Mouse (Mus musculus) granulocyte monocyte progenitor cell, adult 5-6 weeks (primary cell): ENCODE measurements around the gene Srxn1. TPM values are rescaled to one million over a fixed set of nuclear protein-coding genes. Genes with fewer than 3 reads are reported as not detected.
A peak's percentile ranks its signal among the peaks of the same experiment; 100 is the strongest.

ENCODE experiments used
- ATAC-seq: replicated peaks from 2 replicates; pipeline ENCODE4 v1.8.0; 2016; ENCODE audit warnings: mild to moderate bottlenecking, moderate TSS enrichment, inconsistent platforms; ENCODE audit not compliant: poor library complexity, severe bottlenecking
- total RNA-seq, 2 experiments: library from RNA; stranded (forward) in 1 of 2; stranded (reverse) in 1 of 2; fragments of 200-712, 200-1000 nt in 1 of 2; fragments of >200 nt in 1 of 2; fragmentation: Nextera tagmentation in 1 of 2; gene quantifications; 2 replicates each; pipeline ENCODE4 v1.2.3; 2014 to 2017

Srxn1 gene
- total RNA-seq, 2 experiments from 2014 or later = 0.47 to 2.0 TPM

DNA sequence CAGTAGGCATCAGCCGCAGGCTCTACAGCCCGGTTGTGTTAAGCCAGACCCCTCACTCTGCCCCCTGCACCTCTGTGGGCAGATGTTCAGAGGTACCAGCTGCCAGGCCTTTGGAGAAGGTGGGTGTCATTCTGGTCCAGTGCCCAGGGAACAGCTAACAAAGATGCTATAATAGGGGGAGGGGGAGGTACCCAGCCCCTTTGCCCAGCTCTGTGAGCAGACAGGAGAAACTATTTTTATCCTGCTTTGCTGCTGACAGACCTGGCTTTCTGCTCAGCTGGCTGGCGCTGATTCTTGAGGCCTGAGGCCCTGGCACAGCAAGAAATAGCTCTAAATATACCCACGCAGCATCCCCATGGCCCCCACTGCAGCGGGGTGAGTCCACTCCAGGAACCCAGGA is 18.2 kb upstream of the Srxn1 start:
- ATAC-seq = no peak

DNA sequence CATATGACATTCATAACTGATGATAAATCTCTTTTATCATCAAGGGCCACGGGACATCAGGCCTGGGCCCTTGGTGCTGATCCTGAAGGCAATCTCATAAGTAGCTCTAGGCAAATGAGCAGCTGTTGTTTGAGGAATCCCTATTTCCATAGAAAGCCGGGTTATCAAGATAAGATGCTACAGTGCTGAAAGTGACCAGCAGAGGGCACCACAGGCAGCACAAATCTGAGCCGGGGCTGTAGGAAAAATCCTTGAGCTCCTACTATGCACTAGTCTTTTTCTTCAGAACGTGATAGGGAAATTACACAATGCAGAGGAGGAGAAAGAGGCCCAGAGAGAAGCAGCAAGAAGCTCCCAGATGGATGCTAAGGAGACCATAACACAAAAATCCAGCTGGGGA is 16.2 kb upstream of the Srxn1 start:
- peak; percentile 41 for ATAC-seq

DNA sequence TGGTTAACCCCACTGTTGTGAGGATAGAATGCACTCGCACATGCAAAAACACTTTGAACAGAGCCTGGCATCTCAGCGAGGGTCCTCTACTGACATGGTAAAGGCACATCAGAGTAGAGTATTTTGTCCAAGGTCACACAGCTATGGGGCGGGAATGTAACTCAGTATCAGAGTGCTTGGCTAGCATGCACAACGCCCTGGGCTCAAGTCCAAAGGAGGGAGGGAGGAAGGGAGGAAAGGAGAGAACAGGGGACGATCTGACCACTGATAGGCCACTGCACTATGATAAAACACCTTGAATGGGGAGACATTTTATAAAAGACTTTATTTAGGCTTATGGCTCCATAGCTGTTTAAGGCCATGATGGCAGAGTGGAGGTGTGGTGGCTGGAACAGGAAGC is 15.7 kb upstream of the Srxn1 start:
- no peak for ATAC-seq

DNA sequence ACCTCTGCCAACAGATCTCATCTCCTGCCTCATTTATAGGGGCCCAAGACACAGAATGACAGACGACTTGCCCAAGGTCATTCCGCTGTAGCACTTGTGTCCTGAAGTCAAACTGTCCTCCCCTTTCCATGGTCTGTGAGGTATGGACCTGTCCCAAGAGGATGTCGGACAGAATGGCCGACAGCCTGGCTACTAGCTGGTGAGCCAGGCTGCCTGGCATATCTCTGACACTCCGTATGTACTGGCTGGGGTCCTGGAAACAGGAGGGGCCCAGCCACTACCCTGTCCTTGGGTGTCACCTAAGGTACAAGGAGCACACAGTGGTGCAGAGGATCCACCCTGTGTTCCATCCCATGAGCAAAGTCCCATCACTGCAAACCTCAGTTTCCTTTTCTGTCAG is 14.8 kb upstream of the Srxn1 start:
- no peak for ATAC-seq

DNA sequence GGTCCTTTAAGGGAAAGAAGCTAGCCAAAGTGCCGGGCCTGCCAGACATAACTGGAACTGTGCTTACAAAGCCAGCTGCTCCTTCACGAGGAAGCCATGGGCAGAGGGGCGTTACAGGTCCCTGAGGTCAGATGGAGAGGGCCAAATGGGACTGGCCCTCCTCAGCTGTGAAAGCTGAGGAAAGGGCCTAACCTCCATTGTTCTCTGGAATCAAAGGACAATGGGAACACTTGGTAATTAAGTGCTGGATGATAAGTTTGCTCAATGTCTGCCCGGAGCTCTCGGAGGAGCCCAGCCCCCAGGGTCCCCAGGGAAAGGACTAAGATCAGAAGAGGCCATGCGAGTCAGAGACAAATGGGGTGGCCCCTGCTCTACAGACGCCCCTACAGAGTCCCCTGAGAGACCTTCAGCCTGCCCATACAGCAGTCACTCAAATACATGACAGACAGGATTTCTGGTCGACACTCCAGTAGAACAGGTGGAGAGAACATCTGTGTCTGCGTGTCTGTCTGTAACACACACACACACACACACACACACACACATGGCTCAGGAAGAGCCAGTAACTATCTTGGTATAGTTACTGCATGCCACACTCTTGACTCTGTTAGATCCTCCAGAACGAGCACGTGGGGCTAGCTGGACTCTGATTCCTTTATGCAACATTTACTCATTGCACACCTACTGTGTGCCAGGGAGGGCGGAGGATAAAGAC is 13.8 kb upstream of the Srxn1 start:
- ATAC-seq = no peak

DNA sequence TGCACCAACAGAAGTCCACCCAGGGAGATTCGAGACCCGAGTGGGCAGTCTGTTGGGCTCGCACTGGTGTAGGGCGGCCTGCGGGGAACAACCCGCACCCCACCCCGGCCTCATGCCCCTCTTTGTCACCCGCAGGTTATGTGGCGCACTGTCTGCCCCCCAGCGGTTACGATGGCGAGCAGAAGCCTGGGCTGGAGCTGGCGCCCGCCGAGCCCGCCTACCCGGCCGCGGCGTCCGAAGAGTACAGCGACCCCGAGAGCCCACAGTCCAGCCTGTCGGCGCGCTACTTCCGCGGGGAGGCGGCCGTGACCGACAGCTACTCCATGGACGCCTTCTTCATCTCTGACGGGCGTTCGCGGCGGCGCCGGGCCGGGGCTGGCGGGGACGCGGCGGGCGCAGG is 12.4 kb upstream of the Srxn1 start:
- ATAC-seq = peak; percentile 24

DNA sequence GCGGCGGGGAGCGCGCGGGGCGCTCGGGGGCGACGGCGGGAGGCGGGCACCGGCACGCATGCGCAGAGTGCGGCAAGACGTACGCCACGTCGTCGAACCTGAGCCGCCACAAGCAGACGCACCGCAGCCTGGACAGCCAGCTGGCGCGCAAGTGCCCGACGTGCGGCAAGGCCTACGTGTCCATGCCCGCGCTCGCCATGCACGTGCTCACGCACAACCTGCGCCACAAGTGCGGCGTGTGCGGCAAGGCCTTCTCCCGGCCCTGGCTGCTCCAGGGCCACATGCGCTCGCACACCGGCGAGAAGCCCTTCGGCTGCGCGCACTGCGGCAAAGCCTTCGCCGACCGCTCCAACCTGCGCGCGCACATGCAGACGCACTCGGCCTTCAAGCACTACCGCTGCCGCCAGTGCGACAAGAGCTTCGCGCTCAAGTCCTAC is 11.9 kb upstream of the Srxn1 start:
- ATAC-seq = peak; percentile 50

DNA sequence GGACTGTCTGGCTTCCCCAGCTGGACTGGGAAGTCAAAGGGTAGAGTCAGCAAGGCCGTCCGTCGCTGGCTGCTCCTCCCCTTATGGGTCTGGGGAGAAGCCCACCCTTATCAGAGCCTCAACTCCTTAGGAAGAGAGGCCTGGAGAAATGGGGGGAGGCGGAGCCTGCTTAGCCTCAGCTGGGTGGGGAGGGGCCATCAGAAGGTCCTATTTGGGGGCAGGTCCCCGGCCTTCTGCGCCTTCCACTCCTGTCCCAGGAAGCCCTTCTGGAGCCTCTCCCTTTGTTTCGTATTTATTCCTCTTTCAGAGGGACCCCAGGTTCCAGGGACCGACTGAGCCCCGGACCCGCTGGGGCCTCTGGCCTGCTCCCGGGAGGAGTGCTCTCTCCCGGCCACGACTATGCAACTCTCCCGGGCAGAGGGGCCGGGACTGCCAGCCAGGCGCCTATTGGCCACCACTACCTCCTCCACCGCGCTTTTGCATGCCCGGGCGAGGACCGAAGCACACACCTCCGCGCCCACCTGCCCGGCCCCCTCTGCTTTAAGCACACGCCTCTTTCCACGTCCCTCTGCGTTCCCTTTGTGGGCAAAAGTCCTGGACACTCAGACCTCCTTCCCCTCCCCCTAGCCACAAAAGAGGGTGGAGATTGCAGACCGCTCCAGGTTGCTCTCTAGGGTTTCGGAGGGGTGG is 10.3 kb upstream of the Srxn1 start:
- ATAC-seq = 0 out of 2 replicates have a peak, but pooled peaks have one; percentile 17

DNA sequence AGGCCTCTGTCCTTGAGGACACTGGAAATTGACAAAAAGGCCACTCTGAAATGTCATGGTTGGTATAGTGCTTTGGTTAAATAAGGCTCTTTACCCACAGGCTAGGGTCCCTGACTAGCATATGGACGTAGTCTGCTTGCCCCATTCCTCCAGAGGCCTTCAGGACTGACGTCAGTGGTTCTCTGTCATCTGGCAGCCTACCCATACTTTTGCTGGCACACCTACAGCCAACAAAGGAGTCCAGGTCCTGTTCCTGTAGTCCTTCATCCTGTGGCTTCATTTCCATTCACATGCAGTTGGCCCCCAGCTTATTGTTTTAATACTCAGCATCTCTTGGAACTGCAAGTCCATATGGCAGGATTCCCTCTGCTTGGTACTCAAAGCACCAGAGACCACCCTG is 8.4 kb upstream of the Srxn1 start:
- no peak for ATAC-seq

DNA sequence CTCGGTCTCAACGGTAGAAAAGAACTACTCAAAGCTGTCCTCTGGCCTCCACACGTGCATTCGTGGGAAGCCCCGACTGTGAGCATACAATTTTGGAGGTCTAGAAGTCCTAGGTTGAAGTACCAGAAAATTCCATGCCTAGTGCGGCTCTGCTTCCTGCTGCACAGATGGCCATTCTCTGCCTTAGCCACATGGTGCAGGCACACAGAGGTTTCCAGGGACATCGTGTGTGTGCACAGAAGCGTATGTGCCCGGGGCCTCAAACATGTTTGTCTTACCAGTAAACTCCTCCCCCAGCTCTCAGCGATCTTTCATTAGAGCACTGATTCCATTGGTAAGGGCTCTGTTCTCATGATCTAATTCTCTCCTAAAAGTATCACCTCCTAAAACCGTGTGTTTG is 7.4 kb upstream of the Srxn1 start:
- ATAC-seq = no peak

DNA sequence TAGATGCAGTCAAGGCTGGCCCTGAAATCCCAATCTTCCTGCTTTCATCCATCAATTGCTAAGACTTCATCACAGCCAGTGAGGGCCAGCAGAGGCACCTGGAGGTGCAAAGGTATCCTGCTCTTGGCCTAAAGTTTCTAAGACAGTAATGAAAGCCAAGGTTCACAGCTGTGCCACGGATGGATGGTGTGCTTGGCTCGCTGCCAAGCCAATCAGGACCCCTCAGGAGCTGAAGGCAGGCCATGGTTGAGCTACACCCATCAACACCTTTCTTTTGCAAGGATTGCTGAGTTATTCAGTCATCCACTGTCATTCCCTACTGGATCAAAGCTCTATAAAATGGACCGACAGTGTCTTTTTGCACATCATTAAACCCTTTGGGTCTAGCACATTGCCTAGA is 5.8 kb upstream of the Srxn1 start:
- no peak for ATAC-seq

DNA sequence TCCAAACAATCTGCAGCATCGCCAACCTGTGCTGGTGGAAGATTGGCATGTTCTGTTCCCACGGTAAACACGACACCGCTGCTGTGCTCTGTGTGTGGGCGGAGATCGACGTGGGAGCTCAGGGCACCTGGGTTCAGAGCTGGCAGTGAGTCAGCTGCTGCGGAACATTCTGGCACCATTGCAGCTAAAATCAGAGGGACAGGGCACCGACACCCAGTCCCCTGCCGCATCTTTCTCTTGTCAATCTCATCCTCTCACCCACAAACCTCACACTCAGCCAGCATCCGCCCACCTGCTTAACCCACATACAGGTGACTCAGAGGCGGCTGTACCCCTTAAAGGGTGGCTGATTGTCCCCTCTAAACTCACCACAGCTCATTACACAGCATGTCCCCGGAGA is 3.6 kb upstream of the Srxn1 start:
- ATAC-seq = no peak

DNA sequence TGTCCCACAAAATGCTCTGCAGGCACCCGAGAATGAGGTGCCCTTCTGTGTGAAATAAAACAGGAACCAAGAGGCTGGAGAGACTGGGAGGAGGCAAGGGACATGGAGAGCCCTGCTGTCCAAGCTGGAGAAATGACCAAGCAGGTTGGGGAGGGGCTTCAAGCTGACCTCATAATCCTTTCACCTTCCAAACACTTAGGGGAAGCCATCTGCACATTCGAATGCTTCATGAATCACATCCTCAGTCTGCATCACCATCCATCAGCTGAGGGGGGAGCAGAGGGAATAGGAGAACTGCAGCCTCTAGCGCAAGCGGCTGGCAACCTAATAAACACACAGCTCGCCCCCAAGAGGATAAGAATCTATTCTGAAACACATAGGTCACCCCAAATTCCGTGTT is 2.9 kb upstream of the Srxn1 start:
- no peak for ATAC-seq

DNA sequence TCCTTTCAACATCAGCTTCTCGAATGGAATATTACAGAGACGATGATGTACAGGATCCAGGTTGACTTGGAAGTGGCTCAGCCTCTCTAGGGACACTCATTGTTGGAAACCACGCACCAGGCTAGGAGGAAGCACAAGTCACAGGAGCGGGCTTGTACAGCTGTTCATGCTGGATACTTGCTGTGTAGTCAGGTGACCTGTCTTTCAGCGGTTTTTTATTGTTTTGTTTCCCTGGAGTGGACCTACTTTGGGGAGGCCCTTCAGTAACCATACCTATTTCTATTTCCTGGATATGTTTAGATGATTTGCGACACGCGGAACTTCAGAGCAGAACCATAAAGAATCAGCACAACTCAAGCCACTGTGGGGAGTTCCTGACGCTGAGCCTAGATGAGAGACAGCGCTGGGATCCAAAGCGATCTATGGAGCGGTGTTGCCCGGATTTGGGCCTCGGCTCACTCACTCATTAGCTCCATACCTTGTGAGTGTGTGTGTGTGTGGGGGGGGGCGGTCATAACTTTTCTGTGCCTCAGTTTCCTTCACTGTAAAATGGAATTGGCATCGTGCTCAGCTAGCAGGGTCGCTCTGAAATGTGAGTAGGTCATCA is 502 bp upstream of the Srxn1 start:
- ATAC-seq = 0 out of 2 replicates have a peak, but pooled peaks have one; percentile 9

DNA sequence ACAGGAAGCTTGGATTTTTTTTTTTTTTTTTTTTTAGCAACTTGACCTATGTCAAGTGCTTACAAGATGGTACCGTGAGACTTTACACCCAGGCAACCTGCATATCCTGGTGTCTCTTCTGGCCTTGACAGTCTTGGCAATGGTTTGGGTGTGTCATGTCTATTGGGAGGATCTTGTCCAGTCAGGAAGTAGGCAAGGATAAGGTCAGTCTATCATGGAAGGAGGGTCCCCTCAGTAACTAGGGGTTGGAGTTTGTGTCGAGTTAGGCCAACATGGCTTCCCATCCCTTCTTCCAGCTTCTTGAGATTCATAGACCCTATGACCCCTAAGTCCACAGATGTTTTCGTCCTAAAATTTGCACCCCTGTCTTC is 894 bp downstream of the Srxn1 start:
- ATAC-seq = no peak

DNA sequence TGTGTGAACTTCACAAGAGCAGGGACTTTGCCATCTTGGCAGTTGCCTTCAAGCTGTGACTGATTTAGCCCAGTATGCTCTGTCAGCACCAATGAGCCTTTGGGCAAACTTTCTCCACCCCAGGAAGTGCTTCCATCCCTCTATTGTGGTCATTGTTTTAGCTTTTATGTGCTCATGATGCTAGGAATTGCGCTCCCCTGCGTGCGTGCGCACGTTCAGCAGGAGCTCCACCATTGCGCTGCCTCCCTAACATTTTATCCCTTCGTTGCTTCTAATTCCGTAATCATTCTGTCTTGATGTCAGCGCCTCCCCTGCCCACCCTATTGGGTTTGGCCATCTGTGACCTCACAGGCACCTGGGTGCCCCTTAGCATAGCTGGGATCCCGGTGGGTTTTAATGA is 1.3 kb downstream of the Srxn1 start:
- no peak for ATAC-seq

DNA sequence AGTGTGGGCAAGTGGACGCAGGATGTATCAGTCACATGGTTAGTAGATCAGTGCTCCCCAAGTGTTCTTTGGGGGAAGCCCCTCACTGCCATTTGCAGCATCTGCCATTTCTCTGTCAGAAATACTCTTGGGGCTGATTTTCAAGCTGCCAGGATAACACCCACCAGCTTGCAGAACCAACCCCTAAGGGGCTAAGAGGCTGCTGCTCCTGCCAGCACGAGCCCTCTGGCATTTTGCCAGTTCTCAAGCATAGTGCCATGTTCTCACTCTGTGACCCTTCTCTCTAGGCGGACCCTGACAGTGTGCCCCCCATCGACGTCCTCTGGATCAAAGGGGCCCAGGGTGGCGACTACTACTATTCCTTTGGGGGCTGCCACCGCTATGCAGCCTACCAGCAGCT is 3.4 kb downstream of the Srxn1 start:
- no peak for ATAC-seq

DNA sequence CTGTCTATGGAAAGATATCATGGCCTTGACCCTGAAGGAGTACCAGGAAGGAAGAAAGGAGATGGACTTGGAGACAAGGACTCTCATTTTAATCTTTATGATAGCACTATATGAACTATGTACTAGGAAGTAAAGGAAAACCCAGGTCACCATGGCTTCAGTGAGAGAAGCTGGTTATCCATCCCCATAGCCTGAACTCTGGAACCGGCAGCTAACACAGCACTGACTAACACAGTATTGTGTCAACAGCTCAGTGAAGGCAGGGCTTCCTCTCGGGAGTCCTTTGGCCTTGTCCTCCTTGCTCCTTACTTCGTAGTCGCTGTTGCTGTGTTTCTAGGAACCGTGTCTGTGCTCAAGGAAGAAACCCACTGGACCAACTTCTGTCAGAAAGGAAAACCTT is 4.1 kb downstream of the Srxn1 start:
- ATAC-seq = no peak

DNA sequence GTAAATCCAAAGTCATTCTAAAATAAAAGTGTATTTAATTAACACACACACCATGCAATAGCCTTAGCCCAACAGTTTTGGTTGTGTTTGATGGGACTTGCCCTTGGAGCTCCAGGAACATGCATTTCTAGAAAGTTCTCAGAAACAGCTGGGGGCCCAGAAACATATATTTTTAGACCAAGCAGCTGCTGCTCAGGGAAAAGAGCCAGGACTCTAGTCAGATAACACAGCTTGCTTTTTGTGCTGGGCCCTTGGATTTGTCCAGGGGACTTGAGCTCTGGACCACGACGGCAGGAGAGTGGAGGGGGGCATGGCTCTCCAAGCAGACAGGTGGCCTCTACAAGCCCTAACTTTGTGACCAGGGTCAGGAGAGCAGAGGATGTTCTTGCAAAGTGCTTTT is 6.0 kb downstream of the Srxn1 start:
- no peak for ATAC-seq

DNA sequence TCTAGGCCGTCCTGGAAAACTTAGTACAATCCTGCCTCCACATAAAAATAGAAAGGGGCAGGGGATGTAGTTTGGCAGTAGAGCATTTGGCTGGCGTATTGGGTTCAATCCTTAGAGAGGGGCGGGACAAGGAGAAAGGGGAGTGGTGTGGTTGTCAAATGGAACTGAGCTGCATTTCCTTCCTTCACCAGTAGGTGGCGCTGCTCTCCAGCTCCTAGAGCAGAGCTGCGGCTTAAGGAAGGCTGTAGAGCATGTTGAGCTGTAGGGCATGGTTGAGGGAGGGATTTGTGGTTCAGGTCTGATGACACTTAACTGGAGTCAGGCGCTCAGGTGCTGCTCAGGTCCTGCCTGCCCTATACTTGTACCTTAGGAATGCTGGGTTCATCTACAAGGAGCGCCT is 6.6 kb downstream of the Srxn1 start:
- peak; percentile 87 for ATAC-seq

DNA sequence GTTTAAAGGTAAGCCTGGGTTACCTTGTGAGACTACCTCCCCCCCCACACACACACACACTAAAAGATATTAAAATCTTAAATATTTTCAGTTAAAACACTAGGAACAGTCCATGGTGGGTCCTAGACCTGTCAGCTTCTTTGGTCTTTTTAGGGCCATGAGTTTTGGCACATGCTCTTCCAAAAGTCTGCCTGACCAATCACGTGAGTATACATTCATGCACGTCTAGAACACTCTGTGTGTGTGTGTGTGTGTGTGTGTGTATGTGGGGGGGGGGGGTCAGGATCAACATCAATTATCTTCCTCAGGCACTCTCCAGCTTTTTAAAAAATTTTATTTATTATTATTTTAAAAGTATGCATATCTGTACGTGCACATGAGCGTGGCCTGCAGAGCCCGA is 7.2 kb downstream of the Srxn1 start:
- ATAC-seq = no peak

DNA sequence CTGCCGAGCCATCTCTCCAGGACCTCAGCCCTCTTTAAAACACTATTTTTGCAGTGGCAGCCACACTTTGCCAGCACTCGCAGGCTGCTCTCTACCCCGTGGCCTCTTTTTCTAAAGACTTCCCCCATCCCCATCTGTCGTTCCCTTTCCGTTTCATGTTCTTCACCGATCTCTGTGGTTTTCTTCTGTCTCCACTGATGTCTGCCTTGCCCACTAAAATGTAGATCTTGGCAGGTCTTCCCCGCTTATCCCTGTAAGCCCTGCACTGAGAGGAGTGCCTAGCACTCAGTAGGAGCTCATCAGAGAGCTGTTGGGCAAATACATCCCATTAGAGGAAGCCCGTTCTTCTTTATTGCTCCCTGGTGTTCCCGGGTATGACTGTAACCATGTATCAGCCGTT is 7.7 kb downstream of the Srxn1 start:
- ATAC-seq = no peak; the same call in 1 of the 2 replicates
